ENCODE assay signal across 8 mouse cellular contexts in genomic region chr9:72132728-72133088, GRCm38 (mm10). TPM values are rescaled to one million over a fixed set of nuclear protein-coding genes. Genes with fewer than 3 reads are reported as not detected.
A peak's percentile ranks its signal among the peaks of the same experiment; 100 is the strongest.
DNase-seq lines count a peak whose midpoint lies in the region; ATAC-seq lines count a peak whose summit lies in the region.

No protein-coding gene starts in this region.

- peak overlapping the region; percentile 98 for H3K27ac ChIP-seq in heart, embryonic 10.5 days
- peak overlapping the region; percentile 84 for H3K27ac ChIP-seq in liver, embryonic 12.5 days
- peak overlapping the region; percentile 81 for H3K27ac ChIP-seq in stomach, embryonic 16.5 days (ENCODE audit: low read length)

- H3K27me3 ChIP-seq in heart, embryonic 10.5 days (ENCODE audit: insufficient read depth, poor library complexity, severe bottlenecking) = no peaks in the 10 kb centered on the region
- 0 out of 2 replicates have a peak, but pooled peaks cover 5% of the 10 kb centered on the region for H3K27me3 ChIP-seq in liver, embryonic 12.5 days (replicated peaks)
- H3K27me3 ChIP-seq in stomach, embryonic 16.5 days (ENCODE audit: control insufficient read depth, insufficient read depth, low read length) = no peaks in the 10 kb centered on the region

- H3K4me2 ChIP-seq in liver, embryonic 12.5 days = peak overlapping the region; percentile 94
- H3K4me2 ChIP-seq in stomach, embryonic 16.5 days (ENCODE audit: low read depth, low read length) = peak overlapping the region; percentile 84

- peaks cover 14% of the 10 kb centered on the region for H3K4me1 ChIP-seq in heart, embryonic 10.5 days
- peaks cover 17% of the 10 kb centered on the region for H3K4me1 ChIP-seq in liver, embryonic 12.5 days
- peaks cover 4% of the 10 kb centered on the region for H3K4me1 ChIP-seq in stomach, embryonic 16.5 days (ENCODE audit: control insufficient read depth, insufficient read depth, low read length)

- H3K9me3 ChIP-seq in heart, embryonic 10.5 days = no peaks in the 10 kb centered on the region
- no peaks in the 10 kb centered on the region for H3K9me3 ChIP-seq in liver, embryonic 12.5 days (replicated peaks)
- H3K9me3 ChIP-seq in stomach, embryonic 16.5 days (replicated peaks; ENCODE audit: control insufficient read depth, low read length) = no peaks in the 10 kb centered on the region

- ATAC-seq in CD4-positive, CD25-positive, alpha-beta regulatory T cell, adult 4 months = peak; percentile 65
- ATAC-seq in erythroid progenitor cell, adult 5-6 weeks (replicated peaks; ENCODE audit: low FRiP score, poor library complexity, severe bottlenecking) = peak; percentile 76
- peak; percentile 70 for ATAC-seq in liver, embryonic 12.5 days
- ATAC-seq in stomach, embryonic 16.5 days (ENCODE audit: insufficient read depth, low FRiP score) = no peak

- intact Hi-C loops in heart, postnatal 25 days (cut with DNase I) = loop anchor here (1.0 kb wide), 2 partner anchors 21 to 60 kb away; partner anchors contain the start of gene Tcf12

- no peaks in the 10 kb centered on the region for H3K36me3 ChIP-seq in heart, embryonic 10.5 days
- H3K36me3 ChIP-seq in liver, embryonic 12.5 days = no peaks in the 10 kb centered on the region
- no peaks in the 10 kb centered on the region for H3K36me3 ChIP-seq in stomach, embryonic 16.5 days (ENCODE audit: control insufficient read depth, insufficient read depth, low read length)

- H3K9ac ChIP-seq in liver, embryonic 12.5 days = peak overlapping the region; percentile 82
- H3K9ac ChIP-seq in stomach, embryonic 16.5 days (ENCODE audit: low read length) = peak overlapping the region; percentile 93

- DNase-seq in heart, embryonic 10.5 days (ENCODE audit: low spot score) = no peak
- no peak for DNase-seq in heart, postnatal 25 days (ENCODE audit: low spot score)
- no peak for DNase-seq in right cerebral cortex, adult 2 months (ENCODE audit: low spot score in 2 of 2)
- DNase-seq in MN1 (ENCODE audit: low spot score) = no peak

- H3K4me3 ChIP-seq in heart, embryonic 10.5 days = peak overlapping the region; percentile 75
- peak overlapping the region; percentile 72 for H3K4me3 ChIP-seq in liver, embryonic 12.5 days
- H3K4me3 ChIP-seq in stomach, embryonic 16.5 days (replicated peaks; ENCODE audit: low read length) = peak overlapping the region; percentile 62

- under 1% methylated on average over 29 of the region's 29 CpGs for WGBS in heart, embryonic 10.5 days
- 0% methylated on average over 29 of the region's 29 CpGs for WGBS in liver, embryonic 12.5 days (ENCODE audit: insufficient replicate concordance)
- WGBS in stomach, embryonic 16.5 days = under 1% methylated on average over 29 of the region's 29 CpGs

RNA-seq across cellular contexts. Expression of gene Tcf12, which starts 21.0 kb away (rescaled TPM):
- polyA plus RNA-seq in heart, embryonic 10.5 days (2016; fragmentation: Nextera tagmentation; extraction: Ambion mirVana) = 41.5 and 64.8 TPM in 2 replicates
- total RNA-seq in heart, postnatal 25 days (2021) = 10 to 100 TPM; 30.5 to 38.1 TPM
- polyA plus RNA-seq in CD4-positive, CD25-positive, alpha-beta regulatory T cell, adult 4 months (2017; shearing (Covaris generic)) = 10 to 100 TPM; 33.8 to 39.6 TPM
- 24.5 and 36.9 TPM in 2 replicates for total RNA-seq in erythroid progenitor cell, adult 5-6 weeks (2015; ENCODE audit: low replicate concordance)
- 20.0 and 28.4 TPM in 2 replicates for total RNA-seq in erythroid progenitor cell, adult 5-6 weeks (2017; ENCODE audit: low replicate concordance)
- polyA plus RNA-seq in liver, embryonic 12.5 days (2016; fragmentation: Nextera tagmentation; extraction: Ambion mirVana) = 19.7 and 19.9 TPM in 2 replicates
- polyA plus RNA-seq in stomach, embryonic 16.5 days (2015; fragmentation: Nextera tagmentation; extraction: Ambion mirVana) = 43.6 and 44.3 TPM in 2 replicates
